Mouse (Mus musculus) gastrocnemius, postnatal 4 days (tissue): ENCODE measurements around the gene Dnajc6. TPM values are rescaled to one million over a fixed set of nuclear protein-coding genes. Genes with fewer than 3 reads are reported as not detected.
A peak's percentile ranks its signal among the peaks of the same experiment; 100 is the strongest.

Experiments
- DNase-seq, 2 experiments: peaks; one replicate each; pipeline ENCODE4 v3.0.0; 2021 to 2022; ENCODE audit warnings: low spot score in 2 of 2, mixed read lengths in 2 of 2
- long read RNA-seq, 2 experiments: library from polyadenylated mRNA; stranded (forward); transcript quantifications; one replicate each; pipeline ENCODE4 v2.0.0; 2021
- total RNA-seq, 2 experiments: library from RNA; stranded (reverse); gene quantifications; 2 replicates each; pipeline ENCODE4 v1.2.3; 2021

Dnajc6 gene
- 1 to 10 TPM in 1 of 2 experiments, under 1 TPM in 1; 0.81 to 1.1 TPM for total RNA-seq
- long read RNA-seq, experiment 1, full-length matches to known transcripts, result 1 of 1 reads
- long read RNA-seq, experiment 1, partial matches to known transcripts, result 0 of 1 reads
- long read RNA-seq, experiment 1, other reads (novel, unspliced or antisense), result 0 of 1 reads
- long read RNA-seq, experiment 2, result 0 reads

GRCm38 (mm10) chr4:101496534-101497237, at the start of gene Dnajc6:
TSS of gene Dnajc6 (plus strand) at chr4:101496648.
- DNase-seq, result peak; percentile 17 to 24

GRCm38 (mm10) chr4:101448701-101449100, 47.7 kb upstream of the Dnajc6 start:
- no peak for DNase-seq

DNA sequence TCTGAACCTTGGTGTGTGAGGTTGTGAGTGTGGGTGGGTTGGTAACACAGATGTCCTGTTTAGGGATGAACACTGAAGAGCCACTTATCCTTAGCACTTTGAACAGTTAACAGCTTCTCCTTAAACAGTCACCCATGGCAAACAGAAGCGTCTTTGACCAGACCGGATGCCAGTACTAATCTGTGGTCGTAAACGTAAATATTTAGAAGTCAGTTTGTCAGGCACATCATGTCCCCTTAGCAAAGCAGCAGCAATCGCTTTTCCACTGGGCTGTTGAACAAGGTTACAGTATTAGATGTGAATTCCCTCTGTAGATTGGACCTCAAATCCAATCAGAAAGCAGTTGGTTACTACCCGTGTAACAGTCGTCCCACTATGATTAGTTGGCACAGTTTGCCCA, 47.1 kb upstream of the Dnajc6 start:
- no peak for DNase-seq

- DNase-seq, result peak in 1 of 2 experiments; percentile 39
These were observed 46.2 kb upstream of the Dnajc6 start for GRCm38 (mm10) chr4:101450150-101450780.

GRCm38 (mm10) chr4:101451089-101451488, 45.4 kb upstream of the Dnajc6 start:
- DNase-seq, result no peak

- no peak for DNase-seq
These were observed 43.6 kb upstream of the Dnajc6 start for GRCm38 (mm10) chr4:101452829-101453228.

GRCm38 (mm10) chr4:101457176-101457575, 39.3 kb upstream of the Dnajc6 start:
- DNase-seq, result no peak

GRCm38 (mm10) chr4:101458341-101458740, 38.1 kb upstream of the Dnajc6 start:
- peak in 1 of 2 experiments; percentile 43 for DNase-seq

DNA sequence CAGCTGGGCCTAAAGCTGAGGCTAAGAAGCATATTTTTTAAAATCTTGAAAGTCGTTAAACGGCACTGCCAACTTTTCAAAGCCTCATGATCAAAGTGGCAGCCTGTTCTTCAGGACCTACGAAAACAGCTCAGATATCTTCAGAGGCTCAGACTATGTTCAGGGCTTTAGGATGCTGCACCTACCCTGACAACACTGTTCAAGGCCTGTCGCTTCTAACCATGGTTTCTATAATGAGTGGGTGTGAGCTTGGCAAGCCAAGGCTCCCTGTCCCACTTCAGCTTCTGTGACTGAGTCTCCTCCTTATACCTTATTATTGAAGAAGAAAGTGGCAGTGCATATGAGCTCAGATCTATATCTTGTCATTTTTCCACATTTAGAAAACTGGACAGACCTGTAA, 37.1 kb upstream of the Dnajc6 start:
- DNase-seq, result no peak

GRCm38 (mm10) chr4:101460114-101460513, 36.3 kb upstream of the Dnajc6 start:
- no peak for DNase-seq

- no peak for DNase-seq
These were observed 34.4 kb upstream of the Dnajc6 start for GRCm38 (mm10) chr4:101462065-101462464.

- no peak for DNase-seq
These were observed 30.2 kb upstream of the Dnajc6 start for GRCm38 (mm10) chr4:101466264-101466663.

- DNase-seq, result no peak
These were observed 27.2 kb upstream of the Dnajc6 start for GRCm38 (mm10) chr4:101469242-101469641.

- no peak for DNase-seq
These were observed 25.9 kb upstream of the Dnajc6 start for GRCm38 (mm10) chr4:101470543-101470942.

DNA sequence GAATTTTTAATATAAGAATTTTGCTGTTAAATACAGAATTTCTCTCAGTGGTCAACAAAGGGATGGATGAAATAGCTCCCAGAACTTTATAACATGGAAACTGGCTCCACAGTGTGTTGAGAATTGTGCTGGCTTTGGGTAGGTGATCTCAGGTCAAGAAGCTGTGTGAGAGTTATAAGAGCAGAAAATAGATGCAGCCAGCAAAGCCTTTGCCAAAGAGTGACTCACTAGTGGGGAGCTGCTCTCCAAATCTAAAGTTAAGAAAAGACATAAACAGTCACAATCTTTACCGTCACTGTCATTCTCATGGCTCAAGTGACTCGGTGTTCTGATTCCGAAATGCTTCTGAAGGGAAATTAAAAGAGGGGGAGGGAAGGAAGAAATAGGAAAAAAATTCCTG, 23.7 kb upstream of the Dnajc6 start:
- DNase-seq, result no peak

- no peak for DNase-seq
These were observed 6.0 kb upstream of the Dnajc6 start for GRCm38 (mm10) chr4:101490320-101490917.

DNA sequence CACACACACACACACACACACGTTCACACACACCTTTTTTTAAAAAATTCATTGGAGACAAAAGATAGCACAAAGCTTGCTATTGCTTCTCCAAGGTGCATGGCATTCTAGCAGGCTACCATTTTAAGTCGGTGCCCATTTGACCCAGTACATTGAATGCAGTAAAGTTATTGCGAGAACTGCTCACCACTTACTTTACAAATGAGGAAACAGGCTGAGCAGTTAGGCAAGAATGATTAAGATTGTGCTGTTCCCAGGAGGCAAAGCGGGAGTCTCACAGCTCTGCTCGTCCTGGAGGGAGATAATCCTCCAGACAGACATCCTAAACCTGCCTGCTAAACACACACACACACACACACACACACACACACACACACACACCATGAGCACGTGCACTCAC, 4.7 kb upstream of the Dnajc6 start:
- DNase-seq, result no peak

- no peak for DNase-seq
These were observed 2.7 kb upstream of the Dnajc6 start for GRCm38 (mm10) chr4:101493611-101494197.

DNA sequence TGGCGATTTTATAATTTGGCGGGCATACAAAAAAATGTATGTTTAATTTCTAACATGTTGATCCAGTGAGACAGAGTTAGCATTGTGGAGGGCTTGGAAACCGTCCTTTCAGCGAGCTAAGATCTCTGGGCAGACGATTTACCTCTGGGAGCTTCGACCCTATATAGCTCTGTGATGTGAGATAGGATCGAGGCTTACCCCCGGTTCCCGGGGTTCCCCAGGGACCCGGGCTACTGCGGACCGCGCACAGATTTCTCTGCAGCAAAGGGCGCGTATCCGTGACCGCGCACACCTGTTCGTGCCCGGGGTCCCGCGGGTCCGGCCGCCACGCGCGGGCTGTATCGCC, 287 bp upstream of the Dnajc6 start:
- no peak for DNase-seq

DNA sequence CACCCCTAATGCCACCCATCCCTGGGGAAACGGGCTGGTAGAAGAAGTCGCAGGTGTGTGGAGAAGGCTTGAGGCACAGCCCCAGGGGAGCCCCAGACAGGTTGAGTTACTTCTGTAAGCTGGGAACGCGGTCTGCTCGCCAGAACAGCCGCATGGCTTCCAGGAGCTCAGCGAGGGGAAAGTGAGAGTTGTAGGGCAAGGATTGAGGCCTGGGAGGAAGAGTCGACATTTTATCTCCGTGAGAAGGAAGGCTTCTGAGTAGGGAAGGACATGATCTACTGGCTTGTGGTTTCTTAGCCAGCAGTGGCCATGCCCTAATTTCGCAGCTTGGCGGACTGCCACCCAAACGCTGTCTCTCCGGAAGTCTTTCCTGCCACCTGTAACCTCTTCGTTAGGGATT, 888 bp downstream of the Dnajc6 start:
- DNase-seq, result no peak

DNA sequence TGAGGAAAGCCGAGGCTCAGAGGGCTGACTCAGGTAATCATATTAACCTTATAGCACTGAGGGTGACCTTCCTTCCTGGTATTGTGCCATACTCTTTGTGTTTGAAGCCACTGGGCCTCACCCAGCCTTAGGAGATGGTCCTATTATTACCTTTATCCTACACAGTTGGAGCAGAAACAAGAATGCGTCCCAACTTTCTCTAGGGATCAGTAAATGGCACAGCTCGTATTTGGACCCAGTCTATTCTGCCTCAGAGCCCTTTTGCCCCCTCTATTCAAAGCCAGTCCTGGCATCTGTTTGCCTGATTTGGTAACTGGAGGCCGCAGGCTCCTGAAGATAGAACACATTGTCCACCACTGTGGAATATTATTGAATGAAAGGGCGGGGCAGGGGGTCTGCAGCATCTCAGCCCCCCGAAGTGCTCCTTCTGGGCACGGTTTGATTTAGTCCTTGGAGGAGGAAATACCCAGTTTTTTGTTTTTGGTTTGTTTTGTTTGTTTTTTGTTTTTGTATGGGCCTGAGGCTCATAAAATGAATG, 8.1 kb downstream of the Dnajc6 start:
- no peak for DNase-seq

DNA sequence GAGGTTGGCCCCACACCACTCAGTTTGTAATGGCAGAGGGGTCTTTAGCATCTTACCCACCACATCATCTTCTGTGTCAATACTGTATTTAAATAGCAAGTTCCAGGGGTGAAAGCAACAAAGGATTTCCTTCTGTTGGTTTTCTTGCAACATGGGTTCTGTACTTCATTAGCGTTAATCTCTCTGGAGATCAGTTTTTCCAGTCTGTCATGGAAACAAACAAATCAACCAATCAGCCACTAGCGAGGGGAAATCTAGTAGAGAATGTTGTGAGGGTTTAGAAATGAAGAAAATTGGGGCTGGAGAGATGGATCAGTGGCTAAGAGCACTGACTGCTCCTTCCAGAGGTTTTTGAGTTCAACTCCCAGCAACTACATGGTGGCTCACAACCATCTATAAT, 9.5 kb downstream of the Dnajc6 start:
- DNase-seq, result no peak
